In genomic region chr2:5845826-5846225, GRCm38 (mm10) we compare ENCODE assay signal across 8 mouse cellular contexts. TPM values are rescaled to one million over a fixed set of nuclear protein-coding genes. Genes with fewer than 3 reads are reported as not detected.
A peak's percentile ranks its signal among the peaks of the same experiment; 100 is the strongest.
DNase-seq lines count a peak whose midpoint lies in the region; ATAC-seq and TF ChIP-seq lines count a peak whose summit lies in the region.

No protein-coding gene starts in this region.

- TF ChIP-seq CTCF in lung, embryonic 14.5 days (IDR thresholded peaks at IDR 0.05; ENCODE audit: low read depth), result no peak

- H3K9ac ChIP-seq in lung, embryonic 14.5 days, result peak overlapping the region; percentile 84
- peak overlapping the region; percentile 87 for H3K9ac ChIP-seq in intestine, embryonic 16.5 days (ENCODE audit: low read depth, low read length)
- H3K9ac ChIP-seq in neural tube, embryonic 15.5 days (replicated peaks), result peak overlapping the region; percentile 76

- intact Hi-C loops in left cerebral cortex, postnatal 10 days (cut with DNase I), result no loop called here

- H3K27me3 ChIP-seq in lung, embryonic 14.5 days (ENCODE audit: insufficient read depth, low read length), result no peaks in the 10 kb centered on the region
- H3K27me3 ChIP-seq in embryonic facial prominence, embryonic 10.5 days (replicated peaks; ENCODE audit: low read depth, poor library complexity, severe bottlenecking), result no peaks in the 10 kb centered on the region
- no peaks in the 10 kb centered on the region for H3K27me3 ChIP-seq in intestine, embryonic 16.5 days (replicated peaks; ENCODE audit: control insufficient read depth, insufficient read depth, low read length)
- no peaks in the 10 kb centered on the region for H3K27me3 ChIP-seq in neural tube, embryonic 15.5 days (replicated peaks)

- H3K4me2 ChIP-seq in lung, embryonic 14.5 days, result peak overlapping the region; percentile 58
- H3K4me2 ChIP-seq in intestine, embryonic 16.5 days (ENCODE audit: low read depth, low read length), result peak overlapping the region; percentile 52
- peak overlapping the region; percentile 68 for H3K4me2 ChIP-seq in neural tube, embryonic 15.5 days

- peaks cover 16% of the 10 kb centered on the region for H3K36me3 ChIP-seq in lung, embryonic 14.5 days (ENCODE audit: insufficient read depth)
- H3K36me3 ChIP-seq in embryonic facial prominence, embryonic 10.5 days (replicated peaks), result peaks cover 45% of the 10 kb centered on the region
- peaks cover 8% of the 10 kb centered on the region for H3K36me3 ChIP-seq in intestine, embryonic 16.5 days (ENCODE audit: control insufficient read depth, insufficient read depth, low read length)
- peaks cover 15% of the 10 kb centered on the region for H3K36me3 ChIP-seq in neural tube, embryonic 15.5 days

- H3K9me3 ChIP-seq in lung, embryonic 14.5 days (ENCODE audit: low read depth, low read length), result no peaks in the 10 kb centered on the region
- no peaks in the 10 kb centered on the region for H3K9me3 ChIP-seq in embryonic facial prominence, embryonic 10.5 days
- H3K9me3 ChIP-seq in intestine, embryonic 16.5 days (ENCODE audit: control insufficient read depth, low read length), result no peaks in the 10 kb centered on the region
- H3K9me3 ChIP-seq in neural tube, embryonic 15.5 days (replicated peaks), result no peaks in the 10 kb centered on the region

- no peak overlapping the region; the same call in 1 of the 2 replicates for H3K27ac ChIP-seq in lung, embryonic 14.5 days (ENCODE audit: low read depth)
- peak overlapping the region; percentile 90 for H3K27ac ChIP-seq in embryonic facial prominence, embryonic 10.5 days (replicated peaks)
- no peak overlapping the region for H3K27ac ChIP-seq in intestine, embryonic 16.5 days (ENCODE audit: low read length)
- peak overlapping the region; percentile 95 for H3K27ac ChIP-seq in neural tube, embryonic 15.5 days (replicated peaks)

- no peaks in the 10 kb centered on the region for H3K4me1 ChIP-seq in lung, embryonic 14.5 days (ENCODE audit: insufficient read depth)
- H3K4me1 ChIP-seq in embryonic facial prominence, embryonic 10.5 days, result peaks cover 18% of the 10 kb centered on the region
- H3K4me1 ChIP-seq in intestine, embryonic 16.5 days (ENCODE audit: control insufficient read depth, insufficient read depth, low read length), result peaks cover 10% of the 10 kb centered on the region; the same call in 1 of the 2 replicates
- H3K4me1 ChIP-seq in neural tube, embryonic 15.5 days, result peaks cover 21% of the 10 kb centered on the region

- no peak for ATAC-seq in lung, embryonic 14.5 days (ENCODE audit: insufficient read depth)
- no peak for ATAC-seq in intestine, embryonic 16.5 days
- ATAC-seq in neural tube, embryonic 15.5 days (ENCODE audit: low FRiP score), result no peak
- ATAC-seq in cerebellum, adult (ENCODE audit: insufficient number of reproducible peaks, low FRiP score, low TSS enrichment), result no peak

- 14% methylated on average over 4 of the region's 4 CpGs for WGBS in lung, embryonic 14.5 days
- 40% methylated on average over 4 of the region's 4 CpGs for WGBS in embryonic facial prominence, embryonic 10.5 days
- 18% methylated on average over 4 of the region's 4 CpGs for WGBS in intestine, embryonic 16.5 days
- 39% methylated on average over 4 of the region's 4 CpGs for WGBS in neural tube, embryonic 15.5 days

- DNase-seq in lung, embryonic 14.5 days, result peak; percentile 50
- no peak for DNase-seq in lung, adult 18-20 months
- DNase-seq in embryonic facial prominence, embryonic 10.5 days (ENCODE audit: low spot score), result no peak
- no peak for DNase-seq in embryo, embryonic 10.5 days (ENCODE audit: low spot score)
- DNase-seq in left cerebral cortex, postnatal 10 days (ENCODE audit: extremely low spot score in 1 of 2, low spot score in 2 of 2), result no peak

- peak overlapping the region; percentile 76 for H3K4me3 ChIP-seq in lung, embryonic 14.5 days (ENCODE audit: low read depth, low read length)
- peak overlapping the region; percentile 87 for H3K4me3 ChIP-seq in embryonic facial prominence, embryonic 10.5 days
- peak overlapping the region; percentile 67 for H3K4me3 ChIP-seq in intestine, embryonic 16.5 days (ENCODE audit: low read length)
- H3K4me3 ChIP-seq in neural tube, embryonic 15.5 days (replicated peaks), result peak overlapping the region; percentile 75

RNA-seq across cellular contexts. Expression of gene Cdc123, which starts 0.9 kb away (rescaled TPM):
- 290 and 295 TPM in 2 replicates for polyA plus RNA-seq in lung, embryonic 14.5 days (2014; fragmentation: Nextera tagmentation; extraction: Ambion mirVana)
- polyA plus RNA-seq in embryonic facial prominence, embryonic 10.5 days (2016; fragmentation: Nextera tagmentation; extraction: Ambion mirVana), result 410 and 430 TPM in 2 replicates
- 208 and 227 TPM in 2 replicates for polyA plus RNA-seq in intestine, embryonic 16.5 days (2015; fragmentation: Nextera tagmentation; extraction: Ambion mirVana)
- 275 and 295 TPM in 2 replicates for polyA plus RNA-seq in neural tube, embryonic 15.5 days (2015; fragmentation: Nextera tagmentation; extraction: Ambion mirVana)
- total RNA-seq in left cerebral cortex, postnatal 10 days (2021), result 100 to 1,000 TPM; 119 to 123 TPM

RNA-seq across cellular contexts. Expression of gene Nudt5, which starts 1.0 kb away (rescaled TPM):
- 83.0 and 83.9 TPM in 2 replicates for polyA plus RNA-seq in lung, embryonic 14.5 days (2014; fragmentation: Nextera tagmentation; extraction: Ambion mirVana)
- polyA plus RNA-seq in embryonic facial prominence, embryonic 10.5 days (2016; fragmentation: Nextera tagmentation; extraction: Ambion mirVana), result 119 and 125 TPM in 2 replicates
- polyA plus RNA-seq in intestine, embryonic 16.5 days (2015; fragmentation: Nextera tagmentation; extraction: Ambion mirVana), result 59.4 and 66.8 TPM in 2 replicates
- 28.8 and 40.0 TPM in 2 replicates for polyA plus RNA-seq in neural tube, embryonic 15.5 days (2015; fragmentation: Nextera tagmentation; extraction: Ambion mirVana)
- 10 to 100 TPM; 16.3 to 19.3 TPM for total RNA-seq in left cerebral cortex, postnatal 10 days (2021)

RNA-seq across cellular contexts. Expression of gene Gm13199, which starts 16.9 kb away (rescaled TPM):
- 2.1 and 2.2 TPM in 2 replicates for polyA plus RNA-seq in lung, embryonic 14.5 days (2014; fragmentation: Nextera tagmentation; extraction: Ambion mirVana)
- 2.2 and 2.5 TPM in 2 replicates for polyA plus RNA-seq in embryonic facial prominence, embryonic 10.5 days (2016; fragmentation: Nextera tagmentation; extraction: Ambion mirVana)
- 0.77 and 0.84 TPM in 2 replicates for polyA plus RNA-seq in intestine, embryonic 16.5 days (2015; fragmentation: Nextera tagmentation; extraction: Ambion mirVana)
- polyA plus RNA-seq in neural tube, embryonic 15.5 days (2015; fragmentation: Nextera tagmentation; extraction: Ambion mirVana), result 0.83 and 1.8 TPM in 2 replicates
- under 1 TPM; 0.49 to 0.67 TPM for total RNA-seq in left cerebral cortex, postnatal 10 days (2021)

RNA-seq across cellular contexts. Expression of gene Sec61a2, which starts 49.4 kb away (rescaled TPM):
- polyA plus RNA-seq in lung, embryonic 14.5 days (2014; fragmentation: Nextera tagmentation; extraction: Ambion mirVana), result 72.6 and 74.0 TPM in 2 replicates
- polyA plus RNA-seq in embryonic facial prominence, embryonic 10.5 days (2016; fragmentation: Nextera tagmentation; extraction: Ambion mirVana), result 86.0 and 88.9 TPM in 2 replicates
- polyA plus RNA-seq in intestine, embryonic 16.5 days (2015; fragmentation: Nextera tagmentation; extraction: Ambion mirVana), result 55.7 and 61.8 TPM in 2 replicates
- polyA plus RNA-seq in neural tube, embryonic 15.5 days (2015; fragmentation: Nextera tagmentation; extraction: Ambion mirVana), result 118 and 122 TPM in 2 replicates
- total RNA-seq in left cerebral cortex, postnatal 10 days (2021), result 100 to 1,000 TPM; 118 to 119 TPM

Comparison
In these comparisons a context has a peak if more than half of its experiments do, and no peak if none do; other contexts are left out.
1. H3K27ac ChIP-seq: peak in embryonic facial prominence, embryonic 10.5 days (single experiment) and neural tube, embryonic 15.5 days (single experiment); none in lung, embryonic 14.5 days (single experiment) and intestine, embryonic 16.5 days (single experiment).
2. Peak in every context shown above with its lines, with median percentiles within 50 percentile points of each other: H3K4me2 ChIP-seq, H3K4me3 ChIP-seq and H3K9ac ChIP-seq.